Mouse (Mus musculus) stomach, postnatal 0 days (tissue): ENCODE results near the gene Cog6.

ENCODE experiments used
- CTCF ChIP-seq: IDR thresholded peaks from 2 replicates; pipeline ENCODE4 v1.5.1; 2016; ENCODE audit warnings: antibody characterized with exemption, low read depth, mild to moderate bottlenecking, moderate library complexity
- EP300 ChIP-seq: optimal IDR thresholded peaks from 2 replicates; pipeline ENCODE3; 2016; ENCODE audit warnings: antibody characterized with exemption

GRCm38 (mm10) chr3:52954656-52955055 is 62.4 kb downstream of the Cog6 start:
- TF ChIP-seq CTCF (no peak), EP300 (no peak)
